Mouse (Mus musculus) stomach, embryonic 15.5 days (tissue): Measurements from ENCODE around the gene Ncapd2. TPM values are rescaled to one million over a fixed set of nuclear protein-coding genes. Genes with fewer than 3 reads are reported as not detected.

Source experiments
- ATAC-seq: fragments of 200-750 bp; cut with Nextera tagmentation; 2 replicates; pipeline ENCODE4 v1.8.0; 2017; ENCODE audit warnings: low read depth, moderate number of reproducible peaks, moderate TSS enrichment; ENCODE audit not compliant: insufficient read depth, low FRiP score
- H3K27ac ChIP-seq: fragments of 300-500 bp; sonication (generic); 2 replicates; pipeline ENCODE4 v1.5.1; 2015; ENCODE audit warnings: mild to moderate bottlenecking, inconsistent platforms
- H3K27me3 ChIP-seq: fragments of 300-500 bp; sonication (generic); replicated peaks from 2 replicates; pipeline ENCODE4 v1.6.1; 2015; ENCODE audit warnings: inconsistent platforms
- H3K36me3 ChIP-seq: fragments of 300-500 bp; sonication (generic); 2 replicates; pipeline ENCODE4 v1.6.1; 2015; ENCODE audit warnings: inconsistent platforms
- H3K4me1 ChIP-seq: fragments of 300-500 bp; sonication (generic); 2 replicates; pipeline ENCODE4 v1.6.1; 2015; ENCODE audit warnings: inconsistent platforms
- H3K4me2 ChIP-seq: fragments of 300-500 bp; sonication (generic); 2 replicates; pipeline ENCODE4 v1.6.1; 2015; ENCODE audit warnings: mild to moderate bottlenecking, inconsistent platforms
- H3K4me3 ChIP-seq: fragments of 300-500 bp; sonication (generic); replicated peaks from 2 replicates; pipeline ENCODE4 v1.5.1; 2015; ENCODE audit warnings: inconsistent platforms
- H3K9ac ChIP-seq: fragments of 300-500 bp; sonication (generic); 2 replicates; pipeline ENCODE4 v1.6.1; 2015; ENCODE audit warnings: inconsistent platforms
- H3K9me3 ChIP-seq: fragments of 300-500 bp; sonication (generic); 2 replicates; pipeline ENCODE4 v1.6.1; 2016; ENCODE audit warnings: inconsistent platforms
- WGBS: fragments of 180-500 bp; shearing (Covaris S2); methylation state at CpG from one replicate; pipeline ENCODE4 v1.1.7; 2015; 5-methylcytosine and 5-hydroxymethylcytosine counted together
- polyA plus RNA-seq: library from polyadenylated mRNA; unstranded; fragments of >200 nt; fragmentation: Nextera tagmentation; extraction: Ambion mirVana; gene quantifications from 2 replicates; pipeline ENCODE4 v1.2.1, GENCODE M21; 2015

Ncapd2 gene
- polyA plus RNA-seq, 1 experiment from 2014 or later, result 107 TPM

DNA sequence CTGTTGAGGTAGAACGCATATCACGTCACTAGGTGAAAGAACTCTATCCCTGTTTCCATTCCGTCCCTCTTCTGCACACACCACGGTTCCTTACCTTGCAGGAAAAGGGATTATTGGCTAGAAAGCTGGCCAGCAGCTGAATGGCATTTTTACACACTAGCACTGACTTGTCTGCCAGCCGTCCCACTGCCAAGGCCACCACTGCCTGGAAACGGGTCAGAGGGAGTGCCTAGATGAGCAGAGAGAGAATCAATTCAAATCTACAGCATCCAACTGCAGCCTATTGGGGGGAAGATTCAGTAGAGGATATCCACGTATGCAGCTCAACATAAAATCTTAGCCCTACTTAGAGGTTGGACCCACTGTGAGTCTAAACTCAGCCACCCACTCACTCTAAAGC is 11.9 kb downstream of the Ncapd2 start:
- Histone ChIP-seq H3K27me3 (no peaks in the 10 kb centered on the region), H3K9ac (no peak overlapping the region), H3K9me3 (no peaks in the 10 kb centered on the region), H3K4me3 (no peak overlapping the region), H3K36me3 (peaks cover 84% of the 10 kb centered on the region), H3K4me1 (no peaks in the 10 kb centered on the region), H3K27ac (no peak overlapping the region), H3K4me2 (no peak overlapping the region)
- 90% methylated on average over 7 of the region's 7 CpGs for WGBS
- no peak for ATAC-seq

DNA sequence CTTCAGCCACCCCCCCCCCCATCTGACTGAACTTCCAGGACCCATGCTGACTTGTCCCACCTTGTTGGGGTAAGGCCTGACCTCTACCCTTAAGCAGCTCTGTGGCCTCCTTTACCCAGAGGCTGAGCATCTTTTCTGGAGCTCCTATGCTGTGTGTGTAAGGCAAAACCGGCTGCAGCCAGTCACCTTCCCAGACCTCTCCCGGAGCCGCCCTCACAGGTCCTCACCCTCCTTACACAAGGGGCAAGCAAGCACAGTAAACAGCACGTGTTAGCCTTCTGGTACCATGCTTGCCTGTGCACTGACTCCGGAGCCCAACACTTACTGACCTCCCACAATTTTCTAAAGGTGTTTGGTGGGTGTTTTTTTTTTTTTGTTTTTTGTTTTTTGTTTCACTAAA is 16.0 kb downstream of the Ncapd2 start:
- H3K36me3 ChIP-seq, result peaks cover 90% of the 10 kb centered on the region
- no peaks in the 10 kb centered on the region for H3K27me3 ChIP-seq
- no peak overlapping the region for H3K4me3 ChIP-seq
- WGBS, result 88% methylated on average over 5 of the region's 5 CpGs
- no peak overlapping the region for H3K27ac ChIP-seq
- no peak overlapping the region for H3K4me2 ChIP-seq
- no peak for ATAC-seq
- no peaks in the 10 kb centered on the region for H3K9me3 ChIP-seq
- no peaks in the 10 kb centered on the region for H3K4me1 ChIP-seq
- no peak overlapping the region for H3K9ac ChIP-seq

DNA sequence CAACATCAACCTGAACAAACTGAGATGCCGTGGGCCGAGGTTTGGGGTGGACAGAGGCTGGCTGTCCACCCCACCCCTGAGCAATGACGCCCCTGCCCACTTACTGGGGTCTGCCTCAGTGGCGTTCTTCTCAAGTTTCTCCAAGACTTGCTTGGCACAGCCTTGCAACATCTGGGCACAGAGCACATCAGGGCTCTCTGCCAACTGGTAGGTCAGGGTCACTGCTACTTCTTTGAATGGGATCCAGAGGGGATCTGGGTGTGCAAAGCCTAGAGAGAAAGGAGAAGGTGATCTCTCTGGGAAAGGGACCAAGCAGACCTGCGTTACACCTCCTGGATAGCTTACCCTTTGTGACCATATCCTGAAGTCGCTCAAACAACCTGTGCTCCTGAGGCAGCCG is 18.2 kb downstream of the Ncapd2 start:
- Histone ChIP-seq H3K4me2 (no peak overlapping the region), H3K27ac (no peak overlapping the region), H3K27me3 (no peaks in the 10 kb centered on the region), H3K4me1 (no peaks in the 10 kb centered on the region), H3K4me3 (no peak overlapping the region), H3K9ac (no peak overlapping the region), H3K9me3 (no peaks in the 10 kb centered on the region), H3K36me3 (peaks cover 86% of the 10 kb centered on the region)
- no peak for ATAC-seq
- WGBS, result 92% methylated on average over 7 of the region's 7 CpGs

DNA sequence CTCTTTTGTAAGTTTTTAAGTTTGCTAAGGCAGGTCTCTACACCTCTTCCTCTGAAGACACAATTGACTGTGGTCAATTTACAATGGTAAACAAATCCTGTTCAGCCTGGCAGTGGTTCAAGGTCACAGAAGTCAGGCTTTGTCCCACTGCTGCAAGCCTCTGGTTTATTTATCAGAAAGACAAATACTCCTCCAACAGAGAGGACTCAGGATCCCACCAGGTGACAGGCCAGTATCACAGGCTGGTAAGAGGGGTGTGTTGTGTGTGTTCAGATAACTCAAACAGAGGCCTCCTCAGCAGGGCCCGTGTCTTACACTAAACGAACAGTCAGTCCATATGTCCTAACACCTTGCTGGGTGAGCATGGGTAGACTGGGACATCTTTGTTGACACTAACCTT is 19.0 kb downstream of the Ncapd2 start:
- Histone ChIP-seq H3K9me3 (no peaks in the 10 kb centered on the region), H3K36me3 (peaks cover 82% of the 10 kb centered on the region), H3K4me1 (peaks cover 4% of the 10 kb centered on the region), H3K9ac (no peak overlapping the region), H3K4me3 (no peak overlapping the region), H3K27ac (no peak overlapping the region), H3K4me2 (no peak overlapping the region), H3K27me3 (no peaks in the 10 kb centered on the region)
- ATAC-seq, result no peak
- 61% methylated on average over 2 of the region's 2 CpGs for WGBS

DNA sequence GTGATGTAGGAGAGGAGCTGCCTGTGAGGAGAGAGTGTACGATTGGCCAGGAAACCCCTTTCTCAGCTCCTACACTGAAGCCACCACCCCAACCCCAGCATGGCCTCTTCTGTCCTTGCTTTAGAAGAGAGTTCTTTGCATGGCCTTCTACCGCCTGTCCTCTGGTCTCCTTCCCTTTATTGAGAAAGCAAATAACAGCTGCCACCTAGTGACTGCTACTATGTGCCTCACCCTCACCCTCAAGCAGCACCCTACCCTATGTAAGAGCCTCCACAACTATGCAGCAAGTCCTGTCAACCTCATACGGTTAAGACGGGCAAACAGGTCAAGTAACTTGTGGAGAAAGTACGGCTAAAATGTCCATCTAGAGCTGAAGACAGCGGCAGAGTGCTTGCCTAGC is 21.3 kb downstream of the Ncapd2 start:
- no peaks in the 10 kb centered on the region for H3K9me3 ChIP-seq
- no peak overlapping the region for H3K9ac ChIP-seq
- 85% methylated on average over 6 of the region's 6 CpGs for WGBS
- no peak overlapping the region for H3K27ac ChIP-seq
- no peak overlapping the region for H3K4me3 ChIP-seq
- H3K36me3 ChIP-seq, result peaks cover 61% of the 10 kb centered on the region
- no peak for ATAC-seq
- H3K27me3 ChIP-seq, result no peaks in the 10 kb centered on the region
- H3K4me2 ChIP-seq, result no peak overlapping the region
- peaks cover 17% of the 10 kb centered on the region for H3K4me1 ChIP-seq

DNA sequence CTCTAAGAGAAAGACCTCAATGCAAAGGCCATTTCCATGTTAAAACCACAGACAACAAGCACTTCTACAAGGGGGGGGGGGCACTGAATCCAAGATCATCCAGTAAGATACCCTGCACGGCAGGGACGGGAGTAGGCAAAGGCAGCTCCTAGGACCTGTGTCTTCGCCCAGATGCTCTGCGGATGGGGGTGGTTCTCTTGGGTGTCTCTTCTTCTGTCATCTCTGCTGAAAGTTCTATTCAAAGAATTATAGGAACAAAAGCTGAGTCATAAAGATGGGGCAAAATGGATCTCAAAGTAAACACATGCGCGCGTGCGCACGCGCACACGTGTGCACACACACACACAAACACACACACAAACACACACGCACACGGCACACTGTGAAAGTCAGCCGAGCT is 23.4 kb downstream of the Ncapd2 start:
- Histone ChIP-seq H3K4me3 (no peak overlapping the region), H3K27ac (peak overlapping the region; percentile 98; the same call in 1 of the 2 replicates), H3K9me3 (no peaks in the 10 kb centered on the region), H3K9ac (no peak overlapping the region), H3K4me2 (no peak overlapping the region), H3K36me3 (peaks cover 53% of the 10 kb centered on the region), H3K27me3 (no peaks in the 10 kb centered on the region), H3K4me1 (peaks cover 31% of the 10 kb centered on the region)
- 90% methylated on average over 14 of the region's 14 CpGs for WGBS
- ATAC-seq, result no peak

DNA sequence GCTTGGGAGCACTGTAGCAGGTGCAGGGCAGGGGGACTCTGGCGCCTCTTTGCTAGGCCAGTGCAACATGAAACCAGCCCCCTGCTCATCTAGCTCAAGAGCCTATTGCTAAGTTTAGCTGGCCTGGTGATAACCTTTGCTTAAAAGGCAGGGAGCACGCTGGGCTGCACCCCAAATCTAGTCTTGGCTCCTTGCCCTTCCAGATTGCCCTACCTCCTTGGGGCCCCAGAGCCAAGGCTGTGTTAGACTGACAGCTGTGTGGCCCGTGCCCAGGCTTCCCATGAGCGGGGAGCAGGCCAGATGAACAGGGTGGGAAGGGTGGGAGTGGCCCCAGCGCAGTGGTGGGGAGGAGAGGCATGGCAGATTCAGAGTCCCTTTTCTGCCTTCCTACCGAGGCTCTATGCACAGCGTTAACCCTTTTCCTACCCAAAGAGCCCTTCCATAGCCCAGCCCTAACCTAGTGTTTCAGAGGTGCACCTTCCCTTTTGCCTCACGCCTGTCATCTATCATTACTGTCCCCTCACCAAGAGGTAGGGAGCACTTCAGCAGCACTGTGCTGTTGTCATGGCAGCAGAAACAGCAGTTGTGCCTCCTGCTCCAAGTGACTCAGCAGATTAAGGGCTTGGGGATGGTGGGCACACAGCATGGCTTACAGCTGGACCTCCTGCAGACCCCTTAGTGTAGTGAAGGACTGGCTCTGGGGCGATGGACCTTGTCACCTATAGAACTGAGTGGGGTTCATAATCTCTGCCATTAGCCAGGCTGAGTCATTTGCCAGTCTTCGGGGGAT is 24.4 kb downstream of the Ncapd2 start:
- Histone ChIP-seq H3K9me3 (no peaks in the 10 kb centered on the region), H3K27ac (peak overlapping the region; percentile 98), H3K4me1 (peaks cover 31% of the 10 kb centered on the region), H3K4me2 (peak overlapping the region; percentile 79), H3K4me3 (peak overlapping the region; percentile 90), H3K9ac (peak overlapping the region; percentile 13), H3K36me3 (peaks cover 43% of the 10 kb centered on the region), H3K27me3 (no peaks in the 10 kb centered on the region)
- WGBS, result 19% methylated on average over 10 of the region's 10 CpGs
- peak; percentile 51 for ATAC-seq

DNA sequence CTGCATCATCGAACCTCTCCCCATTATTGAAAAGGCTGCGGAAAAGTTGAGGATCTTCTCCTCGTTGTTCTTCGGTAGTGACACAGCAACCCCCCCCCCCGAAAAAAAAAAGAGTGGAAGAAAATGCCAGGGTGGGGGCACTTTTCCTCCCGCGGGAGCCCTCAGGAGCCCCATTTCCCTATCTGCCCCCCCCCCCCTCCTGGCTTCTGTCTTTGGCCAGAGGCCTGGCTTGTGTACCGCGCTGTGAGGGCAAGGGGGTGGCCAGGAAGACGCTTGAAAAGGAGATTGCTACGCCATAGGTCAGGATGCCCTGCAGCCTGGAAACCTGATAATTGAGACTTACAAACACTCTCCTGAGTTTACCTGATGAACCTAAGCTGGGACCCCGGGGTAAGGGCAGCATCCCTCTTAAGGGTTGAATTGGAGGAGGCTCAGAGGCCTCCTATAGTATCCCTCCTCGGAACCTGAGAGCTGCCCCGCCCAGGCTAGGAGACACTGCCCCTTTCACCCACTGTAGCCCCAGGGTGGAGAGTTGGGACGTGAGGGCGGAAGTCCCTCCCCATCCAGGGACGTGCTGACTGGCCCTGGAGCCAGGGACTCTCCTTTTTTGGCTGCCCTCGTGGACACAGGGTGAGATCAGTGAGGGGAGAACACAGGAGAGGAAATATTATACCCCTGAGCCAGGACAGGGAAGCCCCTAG is 25.3 kb downstream of the Ncapd2 start, which contains the start of gene Gapdh:
TSS of gene Gapdh (minus strand) at position 417 of the 701 bp plus-strand sequence.
- Histone ChIP-seq H3K9me3 (no peaks in the 10 kb centered on the region), H3K36me3 (peaks cover 34% of the 10 kb centered on the region), H3K4me3 (peak within 1 kb of the TSS; percentile 90), H3K9ac (peak within 1 kb of the TSS; percentile 76), H3K27ac (peak within 1 kb of the TSS; percentile 98), H3K27me3 (no peaks in the 10 kb centered on the region), H3K4me2 (peak within 1 kb of the TSS; percentile 79), H3K4me1 (peaks cover 34% of the 10 kb centered on the region)
- peak; percentile 74 for ATAC-seq
- WGBS, result under 1% methylated on average over 18 of the region's 18 CpGs

DNA sequence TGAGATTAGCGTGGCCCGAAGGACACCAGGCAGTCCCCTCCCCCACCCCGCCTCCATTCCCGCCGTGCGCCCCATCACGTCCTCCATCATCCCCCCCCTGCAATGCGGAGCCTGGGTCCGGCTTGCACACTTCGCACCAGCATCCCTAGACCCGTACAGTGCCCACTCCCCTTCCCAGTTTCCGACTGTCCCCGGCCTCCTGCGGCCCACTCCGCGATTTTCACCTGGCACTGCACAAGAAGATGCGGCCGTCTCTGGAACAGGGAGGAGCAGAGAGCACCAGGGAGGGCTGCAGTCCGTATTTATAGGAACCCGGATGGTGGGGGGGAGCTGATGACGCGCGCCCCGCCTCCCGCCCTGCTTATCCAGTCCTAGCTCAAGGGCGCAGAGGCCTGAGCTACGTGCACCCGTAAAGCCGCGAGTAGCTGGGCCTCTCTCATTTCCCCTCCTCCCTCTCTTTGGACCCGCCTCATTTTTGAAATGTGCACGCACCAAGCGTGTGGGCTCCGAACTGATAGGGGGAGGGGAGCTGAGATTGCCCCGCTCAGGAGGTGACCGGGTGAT is 26.1 kb downstream of the Ncapd2 start:
- H3K4me1 ChIP-seq, result peaks cover 42% of the 10 kb centered on the region
- peak overlapping the region; percentile 90 for H3K4me3 ChIP-seq

DNA sequence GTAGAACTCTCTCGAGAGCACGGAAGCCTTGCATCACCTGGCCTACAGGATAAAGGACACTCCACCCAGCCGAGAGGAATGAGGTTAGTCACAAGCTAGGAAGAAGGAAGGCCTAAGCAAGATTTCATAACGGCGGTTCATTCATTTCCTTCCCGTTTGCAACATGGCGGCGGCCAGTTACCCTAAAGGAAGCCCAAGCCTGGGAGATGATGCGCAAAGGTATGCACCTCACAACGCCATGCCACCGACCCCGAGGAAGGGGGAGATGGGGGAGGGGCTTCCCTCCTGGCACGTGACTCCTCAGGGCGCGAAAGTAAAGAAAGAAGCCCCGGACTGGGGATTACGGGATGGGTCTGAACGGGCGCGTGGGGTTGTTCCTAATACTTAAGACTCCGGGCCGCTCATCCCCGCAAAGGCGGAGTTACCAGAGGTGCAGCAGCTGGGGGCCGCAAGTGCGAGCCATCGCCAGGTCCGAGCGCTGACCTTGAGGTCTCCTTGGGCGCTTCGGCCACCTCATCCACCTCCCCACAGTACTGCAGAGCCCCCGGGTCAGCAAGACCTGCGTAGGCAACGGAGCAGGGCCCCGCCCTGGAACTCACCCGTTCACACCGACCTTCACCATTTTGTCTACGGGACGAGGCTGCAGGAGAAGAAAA is 26.7 kb downstream of the Ncapd2 start:
- ATAC-seq, result no peak

More for the DNA sequence above, 26.1 kb downstream of the Ncapd2 start:
- Histone ChIP-seq H3K36me3 (peaks cover 32% of the 10 kb centered on the region), H3K9ac (peak overlapping the region; percentile 76), H3K9me3 (no peaks in the 10 kb centered on the region), H3K27me3 (no peaks in the 10 kb centered on the region), H3K27ac (peak overlapping the region; percentile 98), H3K4me2 (peak overlapping the region; percentile 79)
- ATAC-seq, result peak; percentile 87
- 0% methylated on average over 36 of the region's 36 CpGs for WGBS

DNA sequence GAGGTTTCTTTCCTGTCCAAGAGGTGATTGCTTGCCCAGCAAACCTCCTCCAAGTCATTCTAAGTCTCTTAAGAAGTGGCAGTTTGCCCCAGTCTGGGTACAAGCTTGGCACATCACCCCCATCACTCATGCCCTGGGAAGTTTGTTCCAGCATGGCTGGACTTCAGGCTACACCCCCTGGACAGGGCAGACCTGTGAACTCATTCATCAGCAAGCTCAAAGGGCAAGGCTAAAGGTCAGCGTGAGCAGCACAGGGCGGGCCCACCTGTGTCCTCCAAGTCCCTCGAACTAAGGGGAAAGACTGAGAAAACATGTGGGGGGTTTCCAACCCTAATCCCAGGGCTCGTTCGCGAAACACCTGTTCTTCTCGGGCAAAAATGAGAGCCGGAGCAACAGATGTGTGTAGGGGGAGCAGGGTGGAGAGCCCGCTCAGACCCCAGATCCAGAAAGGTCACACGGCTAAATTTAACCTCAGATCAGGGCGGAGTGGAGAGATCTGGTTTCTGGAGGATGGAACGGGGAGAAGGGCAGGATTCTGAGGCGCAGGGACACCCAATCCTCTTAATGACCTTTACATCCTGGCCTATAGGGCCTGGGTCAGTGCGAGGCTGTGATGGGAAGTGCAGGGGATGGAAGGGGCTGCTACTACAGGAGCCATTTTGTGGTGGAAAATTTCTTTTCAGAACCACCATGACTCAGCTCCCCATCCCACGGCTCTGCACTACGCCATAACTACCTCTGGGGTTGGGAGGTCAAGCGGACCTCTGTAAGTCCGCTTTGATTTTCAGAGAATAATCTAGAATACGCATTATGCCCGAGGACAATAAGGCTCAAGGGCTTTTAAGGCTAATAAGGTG is 27.5 kb downstream of the Ncapd2 start:
- peak overlapping the region; percentile 76 for H3K9ac ChIP-seq
- WGBS, result 4% methylated on average over 20 of the region's 20 CpGs
- H3K4me3 ChIP-seq, result peak overlapping the region; percentile 90
- ATAC-seq, result no peak
- no peaks in the 10 kb centered on the region for H3K9me3 ChIP-seq
- H3K4me2 ChIP-seq, result peak overlapping the region; percentile 79
- H3K27me3 ChIP-seq, result no peaks in the 10 kb centered on the region
- peaks cover 42% of the 10 kb centered on the region for H3K4me1 ChIP-seq
- peaks cover 28% of the 10 kb centered on the region for H3K36me3 ChIP-seq
- H3K27ac ChIP-seq, result peak overlapping the region; percentile 98

More for the DNA sequence above, 26.7 kb downstream of the Ncapd2 start:
- H3K27me3 ChIP-seq, result no peaks in the 10 kb centered on the region
- H3K4me3 ChIP-seq, result peak overlapping the region; percentile 90
- peak overlapping the region; percentile 79 for H3K4me2 ChIP-seq
- peaks cover 42% of the 10 kb centered on the region for H3K4me1 ChIP-seq
- under 1% methylated on average over 39 of the region's 39 CpGs for WGBS
- H3K9ac ChIP-seq, result peak overlapping the region; percentile 76
- peak overlapping the region; percentile 98 for H3K27ac ChIP-seq
- H3K36me3 ChIP-seq, result peaks cover 31% of the 10 kb centered on the region
- no peaks in the 10 kb centered on the region for H3K9me3 ChIP-seq
